Mouse (Mus musculus) MEL (cell line): Measurements from ENCODE around the gene Rac2. TPM values are rescaled to one million over a fixed set of nuclear protein-coding genes. Genes with fewer than 3 reads are reported as not detected.

ENCODE experiments used
- DNase-seq: peaks from one replicate; pipeline ENCODE4 v3.0.0; 2011; ENCODE audit warnings: low read depth, low spot score
- H3K27ac ChIP-seq: 2 replicates; pipeline ENCODE4 v1.5.1; 2012; ENCODE audit warnings: low read depth, mild to moderate bottlenecking, control low read depth, low read length, moderate library complexity; ENCODE audit not compliant: control insufficient read depth
- H3K27me3 ChIP-seq, 2 experiments: fragments of 150-350 bp in 1 of 2; sonication (generic) in 1 of 2; 2 replicates each; pipeline ENCODE4 v1.6.1; 2012; ENCODE audit warnings: low read length in 2 of 2, mild to moderate bottlenecking in 2 of 2, improper control_type of control experiment in 1 of 2, moderate library complexity in 1 of 2; ENCODE audit not compliant: insufficient read depth in 2 of 2, control insufficient read depth in 1 of 2
- H3K36me3 ChIP-seq, 2 experiments: 2 replicates each; pipeline ENCODE4 v1.6.1; 2012 to 2014; ENCODE audit warnings: low read length in 2 of 2, improper control_type of control experiment in 1 of 2, inconsistent platforms in 1 of 2, mild to moderate bottlenecking in 1 of 2; ENCODE audit not compliant: insufficient read depth in 2 of 2, control insufficient read depth in 1 of 2
- H3K4me1 ChIP-seq, 2 experiments: fragments of 150-350 bp in 1 of 2; sonication (generic) in 1 of 2; 2 replicates each; pipeline ENCODE4 v1.6.1; 2012; ENCODE audit warnings: low read length in 2 of 2, improper control_type of control experiment in 1 of 2, mild to moderate bottlenecking in 1 of 2; ENCODE audit not compliant: insufficient read depth in 2 of 2, control insufficient read depth in 1 of 2
- H3K4me3 ChIP-seq, 2 experiments: fragments of 150-350 bp in 1 of 2; sonication (generic) in 1 of 2; 2 replicates each; pipeline ENCODE4 v1.5.1; 2012; ENCODE audit warnings: low read depth in 2 of 2, low read length in 2 of 2, mild to moderate bottlenecking in 2 of 2, moderate library complexity in 2 of 2, control low read depth in 1 of 2, improper control_type of control experiment in 1 of 2; ENCODE audit not compliant: control insufficient read depth in 1 of 2, insufficient read depth in 1 of 2
- H3K79me2 ChIP-seq: 2 replicates; pipeline ENCODE4 v1.6.1; 2012; ENCODE audit warnings: mild to moderate bottlenecking, low read length, moderate library complexity; ENCODE audit not compliant: control insufficient read depth, poor library complexity, insufficient read depth
- H3K9ac ChIP-seq: 2 replicates; pipeline ENCODE4 v1.6.1; 2012; ENCODE audit warnings: low read depth, mild to moderate bottlenecking, control low read depth, low read length, moderate library complexity; ENCODE audit not compliant: control insufficient read depth, poor library complexity, severe bottlenecking
- H3K9me3 ChIP-seq: fragments of 150-350 bp; sonication (generic); replicated peaks from 2 replicates; pipeline ENCODE4 v1.6.1; 2012; ENCODE audit warnings: mild to moderate bottlenecking, low read length, improper control_type of control experiment, moderate library complexity; ENCODE audit not compliant: insufficient read depth
- BHLHE40 ChIP-seq: IDR thresholded peaks from 2 replicates; pipeline ENCODE4 v1.6.1; 2012; ENCODE audit warnings: low read depth, mild to moderate bottlenecking, inconsistent platforms, low read length, improper control_type of control experiment, borderline replicate concordance
- CHD2 ChIP-seq: IDR thresholded peaks from 2 replicates; pipeline ENCODE4 v1.6.1; 2011; ENCODE audit warnings: low read length, improper control_type of control experiment
- ELF1 ChIP-seq: IDR thresholded peaks from 2 replicates; pipeline ENCODE4 v1.6.1; 2014; ENCODE audit warnings: low read depth, mild to moderate bottlenecking, inconsistent platforms, low read length, improper control_type of control experiment, moderate library complexity
- EP300 ChIP-seq, 2 experiments: IDR thresholded peaks; 2 replicates each; pipeline ENCODE4 v1.6.1; 2011; ENCODE audit warnings: improper control_type of control experiment in 2 of 2, low read length in 2 of 2, low read depth in 1 of 2, mild to moderate bottlenecking in 1 of 2
- MXI1 ChIP-seq: IDR thresholded peaks from 2 replicates; pipeline ENCODE4 v1.6.1; 2011; ENCODE audit warnings: mild to moderate bottlenecking, low read depth, low read length, improper control_type of control experiment
- MYB ChIP-seq: IDR thresholded peaks from 2 replicates; pipeline ENCODE4 v1.6.1; 2011; ENCODE audit warnings: mild to moderate bottlenecking, low read depth, low read length, improper control_type of control experiment
- NELFE ChIP-seq: IDR thresholded peaks from 2 replicates; pipeline ENCODE4 v1.6.1; 2011; ENCODE audit warnings: low read depth, low read length, improper control_type of control experiment
- POLR2AphosphoS2 ChIP-seq: IDR thresholded peaks from 2 replicates; pipeline ENCODE4 v1.6.1; 2011; ENCODE audit warnings: low read length, improper control_type of control experiment
- RCOR1 ChIP-seq: IDR thresholded peaks from 2 replicates; pipeline ENCODE4 v1.6.1; 2012; ENCODE audit warnings: low read depth, mild to moderate bottlenecking, inconsistent platforms, low read length, improper control_type of control experiment
- SIN3A ChIP-seq: IDR thresholded peaks from 2 replicates; pipeline ENCODE4 v1.6.1; 2012; ENCODE audit warnings: low read length, improper control_type of control experiment, inconsistent platforms
- TCF12 ChIP-seq: IDR thresholded peaks from 2 replicates; pipeline ENCODE4 v1.6.1; 2014; ENCODE audit warnings: low read depth, mild to moderate bottlenecking, inconsistent platforms, low read length, improper control_type of control experiment, moderate library complexity
- UBTF ChIP-seq: IDR thresholded peaks from 2 replicates; pipeline ENCODE4 v1.6.1; 2012; ENCODE audit warnings: low read depth, mild to moderate bottlenecking, inconsistent platforms, low read length, improper control_type of control experiment, moderate library complexity, borderline replicate concordance; ENCODE audit not compliant: insufficient read depth
- USF1 ChIP-seq: IDR thresholded peaks from 2 replicates; pipeline ENCODE4 v1.6.1; 2014; ENCODE audit warnings: low read depth, mild to moderate bottlenecking, inconsistent platforms, low read length, improper control_type of control experiment, moderate library complexity
- USF2 ChIP-seq, 2 experiments: IDR thresholded peaks; 2 replicates each; pipeline ENCODE4 v1.6.1; 2011 to 2012; ENCODE audit warnings: improper control_type of control experiment in 2 of 2, low read length in 2 of 2, borderline replicate concordance in 1 of 2, inconsistent platforms in 1 of 2, low read depth in 1 of 2, mild to moderate bottlenecking in 1 of 2; ENCODE audit not compliant: insufficient read depth in 1 of 2
- ZNF384 ChIP-seq: IDR thresholded peaks from 2 replicates; pipeline ENCODE4 v1.6.1; 2012; ENCODE audit warnings: low read depth, mild to moderate bottlenecking, inconsistent platforms, low read length, improper control_type of control experiment
- polyA plus RNA-seq, 2 experiments: library from polyadenylated mRNA; stranded (reverse) in 1 of 2; unstranded in 1 of 2; fragments of >175 nt in 1 of 2; fragments of >200 nt in 1 of 2; gene quantifications; 2 replicates each; pipeline versions ENCODE4 v1.2.1 to v1.2.4; 2012; ENCODE audit warnings: low replicate concordance in 2 of 2, low read depth in 1 of 2; ENCODE audit not compliant: insufficient read length in 2 of 2, insufficient read depth in 1 of 2, missing spikeins in 1 of 2
- total RNA-seq: library from RNA; depleted of rRNA; stranded (reverse); fragments of 300-350 nt; gene quantifications from 2 replicates; pipeline ENCODE4 v1.2.3, GENCODE M21; 2012; rRNA removed

Rac2 gene
- total and polyA plus RNA-seq, 3 experiments = 257 to 881 (median 772) TPM

DNA sequence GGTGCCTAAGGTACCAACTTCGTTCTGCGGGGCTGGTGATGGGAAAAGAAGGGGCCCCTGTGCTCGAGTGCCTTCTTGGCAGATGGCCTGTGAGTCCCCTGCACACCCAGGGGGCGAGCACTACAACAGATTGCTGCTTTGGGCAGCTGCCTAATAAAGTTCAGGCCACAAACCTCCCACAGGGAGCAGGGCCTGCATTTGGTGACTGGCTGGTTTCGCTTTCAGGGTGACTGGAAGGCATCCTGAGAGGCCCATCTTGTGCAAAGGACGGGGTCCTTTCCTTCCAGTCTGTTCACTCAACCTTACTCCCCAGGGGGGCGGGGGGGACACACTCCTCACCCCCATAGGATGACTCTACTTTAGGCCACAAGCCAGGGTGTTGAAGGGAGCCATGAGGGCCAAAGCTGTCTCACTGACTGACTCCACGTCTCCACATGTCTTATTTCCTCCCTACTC lies 62.4 kb downstream of the Rac2 start:
- DNase-seq = no peak
- Histone ChIP-seq H3K79me2 (no peaks in the 10 kb centered on the region), H3K27ac (no peak overlapping the region), H3K27me3 (no peaks in the 10 kb centered on the region; a peak in 1 of 4 replicates), H3K9ac (no peak overlapping the region), H3K4me3 (no peak overlapping the region), H3K4me1 (no peaks in the 10 kb centered on the region), H3K9me3 (no peaks in the 10 kb centered on the region), H3K36me3 (no peaks in the 10 kb centered on the region)
- TF ChIP-seq ZNF384 = no peak
- TF ChIP-seq EP300 (IDR thresholded peaks at IDR 0.05; ENCODE audit: low read depth in 1 of 2, low read length in 2 of 2) = no peak
- TF ChIP-seq MYB = no peak
- no peak for TF ChIP-seq MXI1
- no peak for TF ChIP-seq BHLHE40
- no peak for TF ChIP-seq NELFE
- TF ChIP-seq SIN3A = no peak
- no peak for TF ChIP-seq POLR2AphosphoS2
- TF ChIP-seq CHD2 = no peak
- no peak for TF ChIP-seq ELF1
- TF ChIP-seq RCOR1 = no peak
- no peak for TF ChIP-seq UBTF
- no peak for TF ChIP-seq USF2 (IDR thresholded peaks at IDR 0.05; ENCODE audit: borderline replicate concordance in 1 of 2, insufficient read depth in 1 of 2, low read depth in 1 of 2, low read length in 2 of 2)

DNA sequence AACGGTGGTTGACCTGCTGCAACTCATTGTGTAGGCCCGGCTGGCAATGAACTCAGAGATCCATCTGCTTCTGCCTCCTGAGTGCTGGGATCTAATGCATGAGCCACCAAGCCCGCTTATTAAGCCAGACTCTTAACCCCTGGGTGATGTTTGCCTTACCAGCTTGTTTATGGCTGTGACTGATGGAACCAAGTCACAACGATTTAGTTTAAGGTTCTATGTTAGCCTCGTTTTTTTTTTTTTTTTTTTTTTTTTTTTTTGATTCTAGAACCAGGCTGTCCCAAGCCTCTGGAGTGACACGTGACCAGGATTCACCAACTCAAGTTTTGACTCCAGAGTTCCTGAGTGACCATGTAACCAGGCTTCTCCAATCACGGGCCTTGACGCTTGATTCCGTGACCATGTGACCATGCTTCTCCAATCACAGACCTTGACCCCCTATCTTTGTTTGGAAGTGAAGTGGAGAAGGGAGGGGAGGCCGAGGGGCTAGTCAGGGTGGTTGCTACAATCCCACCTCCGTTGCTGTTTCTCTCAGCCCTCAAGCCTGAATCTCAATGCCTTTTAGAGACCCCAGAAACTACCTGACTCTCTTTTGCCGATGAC lies 63.2 kb downstream of the Rac2 start:
- no peaks in the 10 kb centered on the region; a peak in 1 of 4 replicates for H3K27me3 ChIP-seq
- H3K36me3 ChIP-seq = no peaks in the 10 kb centered on the region
- H3K4me1 ChIP-seq = no peaks in the 10 kb centered on the region
- no peaks in the 10 kb centered on the region for H3K9me3 ChIP-seq
- TF ChIP-seq RCOR1 = no peak
- TF ChIP-seq USF1 = 0 out of 2 replicates have a peak, but pooled peaks have one; percentile 50
- no peak for TF ChIP-seq TCF12
- DNase-seq = peak; percentile 8
- no peak overlapping the region for H3K27ac ChIP-seq
- no peak overlapping the region for H3K9ac ChIP-seq
- no peak overlapping the region for H3K4me3 ChIP-seq
- H3K79me2 ChIP-seq = no peaks in the 10 kb centered on the region

Other genes with a start within 250 kb of the Rac2 start
- 2.4 and 3.2 TPM in 2 replicates for gene Csf2rb, start 247.0 kb downstream of the Rac2 start, total RNA-seq
- gene Csf2rb, start 247.0 kb downstream of the Rac2 start, polyA plus RNA-seq = 10 to 100 TPM in 1 of 2 experiments, not detected in 1; 10.1 TPM
- 4.1 and 4.7 TPM in 2 replicates for gene Tex33, start 176.9 kb downstream of the Rac2 start, total RNA-seq
- 1 to 10 TPM in 1 of 2 experiments, not detected in 1; 4.3 TPM for gene Tex33, start 176.9 kb downstream of the Rac2 start, polyA plus RNA-seq
- gene Tst, start 166.9 kb downstream of the Rac2 start, total RNA-seq = 34.8 and 36.3 TPM in 2 replicates
- 10 to 100 TPM in 1 of 2 experiments, not detected in 1; 29.5 TPM for gene Tst, start 166.9 kb downstream of the Rac2 start, polyA plus RNA-seq
- 38.6 and 38.7 TPM in 2 replicates for gene Mpst, start 166.4 kb downstream of the Rac2 start, total RNA-seq
- 10 to 100 TPM in 1 of 2 experiments, not detected in 1; 86.7 TPM for gene Mpst, start 166.4 kb downstream of the Rac2 start, polyA plus RNA-seq
- not detected in 2 replicates for gene Kctd17, start 144.2 kb downstream of the Rac2 start, total RNA-seq
- gene Kctd17, start 144.2 kb downstream of the Rac2 start, polyA plus RNA-seq = not detected
- gene Tmprss6, start 104.1 kb downstream of the Rac2 start, total RNA-seq = 0.12 and 0.33 TPM in 2 replicates
- gene Tmprss6, start 104.1 kb downstream of the Rac2 start, polyA plus RNA-seq = under 1 TPM in 1 of 2 experiments, not detected in 1; 0.11 TPM
- gene Il2rb, start 77.5 kb downstream of the Rac2 start, total RNA-seq = 0.04 TPM in 1 of 2 replicates, not detected in the other
- gene Il2rb, start 77.5 kb downstream of the Rac2 start, polyA plus RNA-seq = not detected
- 0.15 and 0.20 TPM in 2 replicates for gene C1qtnf6, start 41.4 kb downstream of the Rac2 start, total RNA-seq
- 1 to 10 TPM in 1 of 2 experiments, not detected in 1; 1.3 TPM for gene C1qtnf6, start 41.4 kb downstream of the Rac2 start, polyA plus RNA-seq
- not detected in 2 replicates for gene Sstr3, start 28.1 kb downstream of the Rac2 start, total RNA-seq
- not detected for gene Sstr3, start 28.1 kb downstream of the Rac2 start, polyA plus RNA-seq
- gene Cyth4, start 24.3 kb upstream of the Rac2 start, total RNA-seq = 8.7 and 9.2 TPM in 2 replicates
- gene Cyth4, start 24.3 kb upstream of the Rac2 start, polyA plus RNA-seq = 10 to 100 TPM in 1 of 2 experiments, not detected in 1; 23.5 TPM
- 0.04 and 0.49 TPM in 2 replicates for gene Elfn2, start 146.0 kb upstream of the Rac2 start, total RNA-seq
- gene Elfn2, start 146.0 kb upstream of the Rac2 start, polyA plus RNA-seq = under 1 TPM in 1 of 2 experiments, not detected in 1; 0.15 TPM
- 11.5 and 17.8 TPM in 2 replicates for gene Mfng, start 200.7 kb upstream of the Rac2 start, total RNA-seq
- 10 to 100 TPM in 1 of 2 experiments, not detected in 1; 27.1 TPM for gene Mfng, start 200.7 kb upstream of the Rac2 start, polyA plus RNA-seq
- gene Card10, start 230.3 kb upstream of the Rac2 start, total RNA-seq = not detected in 2 replicates
- not detected for gene Card10, start 230.3 kb upstream of the Rac2 start, polyA plus RNA-seq